Mouse (Mus musculus): Measurements from ENCODE around the gene Vmn2r15.

The Vmn2r15 gene

GRCm38 (mm10) chr5:109297544-109297943 is at the start of gene Vmn2r15:
Gene Vmn2r15 (minus strand): TSS chr5:109297644.
- DNase-seq, result no peak

GRCm38 (mm10) chr5:109329862-109330261 is 32.4 kb upstream of the Vmn2r15 start, which contains the start of gene Vmn2r16:
Gene Vmn2r16 (plus strand): TSS chr5:109330162.
- DNase-seq, result no peak

GRCm38 (mm10) chr5:109294655-109295054 is 2.8 kb downstream of the Vmn2r15 start:
- DNase-seq, result no peak
